Mouse (Mus musculus): ENCODE measurements at regions not wholly inside any gene's neighbourhood (a gene's known extent, or its start where the extent isn't known, plus 50 kb on each side); places are given as distances from the start of the nearest gene placed in this dataset.

DNA sequence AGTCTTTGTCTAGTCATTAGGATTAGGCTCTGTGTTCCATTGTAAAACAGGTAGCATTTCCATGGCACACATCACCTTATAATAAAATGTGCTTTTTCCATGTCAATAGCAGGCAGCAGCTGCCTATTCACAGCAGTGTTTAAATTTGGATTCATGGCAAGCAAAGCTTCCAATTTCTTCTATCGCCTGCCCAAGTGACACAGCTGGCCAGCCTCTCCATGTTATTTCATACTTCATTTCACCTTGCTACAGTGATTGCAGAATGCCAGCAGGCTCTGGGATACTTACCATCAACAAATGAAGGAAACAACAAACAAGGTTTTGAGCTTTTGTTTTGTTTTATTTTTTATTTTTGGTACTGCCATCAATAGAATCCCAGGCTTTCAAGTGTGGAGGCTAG, 160.7 kb upstream of the Sphkap start:
- no peaks in the 10 kb centered on the region for H3K79me2 ChIP-seq (ENCODE audit: control insufficient read depth, insufficient read depth)
- H3K4me3 ChIP-seq, result no peak overlapping the region
- H3K4me2 ChIP-seq (ENCODE audit: low read depth), result no peak overlapping the region
- H3K36me3 ChIP-seq (ENCODE audit: control insufficient read depth, insufficient read depth), result no peaks in the 10 kb centered on the region
- H3ac ChIP-seq (ENCODE audit: control insufficient read depth, insufficient read length), result no peak overlapping the region
- TF ChIP-seq TCF12 (IDR thresholded peaks at IDR 0.05; ENCODE audit: insufficient read depth, poor library complexity, severe bottlenecking), result no peak
- no peak for TF ChIP-seq TCF3 (IDR thresholded peaks at IDR 0.05; ENCODE audit: insufficient read length, low read depth)
- H3K27me3 ChIP-seq (ENCODE audit: control insufficient read depth, insufficient read depth, insufficient read length), result no peaks in the 10 kb centered on the region

DNA sequence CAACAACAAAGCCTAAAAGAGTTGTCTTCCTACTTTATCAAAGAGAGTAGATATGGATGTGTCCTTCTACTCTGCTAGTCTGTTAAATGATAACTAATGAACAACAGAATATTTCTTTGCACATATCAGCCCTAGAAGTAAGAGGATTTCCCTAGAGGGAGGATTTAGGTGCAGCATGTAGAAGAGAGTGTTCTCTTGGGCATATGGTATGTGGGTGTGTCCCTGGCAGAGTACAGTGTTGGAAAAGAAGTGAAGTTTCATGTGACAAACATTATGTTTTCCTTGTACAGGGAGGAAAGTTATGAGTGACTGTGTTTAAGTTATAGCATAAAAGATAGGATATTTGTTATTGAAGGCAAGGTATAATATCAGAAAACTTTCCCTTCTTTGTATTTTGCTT, 143.6 kb upstream of the Sphkap start:
- H3K27me3 ChIP-seq (ENCODE audit: control insufficient read depth, insufficient read depth, insufficient read length), result no peaks in the 10 kb centered on the region
- TF ChIP-seq CEBPB (IDR thresholded peaks at IDR 0.05; ENCODE audit: insufficient read depth, poor library complexity, severe bottlenecking), result no peak
- no peak for TF ChIP-seq SRF (IDR thresholded peaks at IDR 0.05; ENCODE audit: control insufficient read depth, insufficient read length, low read depth)
- TF ChIP-seq MYOG (IDR thresholded peaks at IDR 0.05; ENCODE audit: control insufficient read depth in 1 of 3, insufficient read depth in 1 of 3, insufficient read length in 2 of 3, low read depth in 2 of 3), result no peak
- no peak for TF ChIP-seq MYOD1 (IDR thresholded peaks at IDR 0.05; ENCODE audit: control insufficient read depth in 1 of 3, insufficient read length in 2 of 3, low read depth in 2 of 3)
- no peak for TF ChIP-seq POLR2A (IDR thresholded peaks at IDR 0.05; ENCODE audit: insufficient read length, low read depth)
- no peak for TF ChIP-seq MAX (IDR thresholded peaks at IDR 0.05; ENCODE audit: low read depth)
- no peaks in the 10 kb centered on the region for H3K36me3 ChIP-seq (ENCODE audit: control insufficient read depth, insufficient read depth)
- H3K4me2 ChIP-seq (ENCODE audit: low read depth), result no peak overlapping the region
- H3K4me3 ChIP-seq, result no peak overlapping the region
- no peak overlapping the region for H3ac ChIP-seq (ENCODE audit: control insufficient read depth, insufficient read length)
- no peaks in the 10 kb centered on the region for H3K79me2 ChIP-seq (ENCODE audit: control insufficient read depth, insufficient read depth)

GRCm38 (mm10) chr1:83535461-83535860, 127.5 kb upstream of the Sphkap start:
- H3ac ChIP-seq (ENCODE audit: control insufficient read depth, insufficient read length), result no peak overlapping the region
- H3K79me2 ChIP-seq (ENCODE audit: control insufficient read depth, insufficient read depth), result no peaks in the 10 kb centered on the region
- H3K27me3 ChIP-seq (ENCODE audit: control insufficient read depth, insufficient read depth, insufficient read length), result no peaks in the 10 kb centered on the region
- H3K4me3 ChIP-seq, result no peak overlapping the region
- H3K4me2 ChIP-seq (ENCODE audit: low read depth), result no peak overlapping the region
- TF ChIP-seq MYOD1 (IDR thresholded peaks at IDR 0.05; ENCODE audit: control insufficient read depth in 1 of 3, insufficient read length in 2 of 3, low read depth in 2 of 3) (no peak), CEBPB (IDR thresholded peaks at IDR 0.05; ENCODE audit: insufficient read depth, poor library complexity, severe bottlenecking) (no peak), REST (IDR thresholded peaks at IDR 0.05; ENCODE audit: insufficient read depth, insufficient read length) (no peak), USF1 (IDR thresholded peaks at IDR 0.05; ENCODE audit: low read depth) (no peak), TCF3 (IDR thresholded peaks at IDR 0.05; ENCODE audit: insufficient read length, low read depth) (no peak), POLR2AphosphoS2 (IDR thresholded peaks at IDR 0.05; ENCODE audit: insufficient read length, low read depth) (no peak), TCF12 (IDR thresholded peaks at IDR 0.05; ENCODE audit: insufficient read depth, poor library complexity, severe bottlenecking) (no peak), SRF (IDR thresholded peaks at IDR 0.05; ENCODE audit: control insufficient read depth, insufficient read length, low read depth) (no peak), MAX (IDR thresholded peaks at IDR 0.05; ENCODE audit: low read depth) (no peak), MYOG (IDR thresholded peaks at IDR 0.05; ENCODE audit: control insufficient read depth in 1 of 3, insufficient read depth in 1 of 3, insufficient read length in 2 of 3, low read depth in 2 of 3) (no peak), E2F4 (IDR thresholded peaks at IDR 0.05; ENCODE audit: insufficient read depth) (no peak), POLR2A (IDR thresholded peaks at IDR 0.05; ENCODE audit: insufficient read length, low read depth) (no peak)
- no peaks in the 10 kb centered on the region for H3K36me3 ChIP-seq (ENCODE audit: control insufficient read depth, insufficient read depth)

GRCm38 (mm10) chr1:83527803-83528202, 119.8 kb upstream of the Sphkap start:
- no peak for TF ChIP-seq CEBPB (IDR thresholded peaks at IDR 0.05; ENCODE audit: insufficient read depth, poor library complexity, severe bottlenecking)
- TF ChIP-seq REST (IDR thresholded peaks at IDR 0.05; ENCODE audit: insufficient read depth, insufficient read length), result no peak
- TF ChIP-seq POLR2AphosphoS2 (IDR thresholded peaks at IDR 0.05; ENCODE audit: insufficient read length, low read depth), result no peak
- no peak for TF ChIP-seq E2F4 (IDR thresholded peaks at IDR 0.05; ENCODE audit: insufficient read depth)
- TF ChIP-seq MAX (IDR thresholded peaks at IDR 0.05; ENCODE audit: low read depth), result no peak
- H3K27me3 ChIP-seq (ENCODE audit: control insufficient read depth, insufficient read depth, insufficient read length), result no peaks in the 10 kb centered on the region
- no peak overlapping the region for H3K4me3 ChIP-seq
- no peak overlapping the region for H3ac ChIP-seq (ENCODE audit: control insufficient read depth, insufficient read length)
- H3K4me2 ChIP-seq (ENCODE audit: low read depth), result no peak overlapping the region
- no peaks in the 10 kb centered on the region for H3K79me2 ChIP-seq (ENCODE audit: control insufficient read depth, insufficient read depth)
- no peaks in the 10 kb centered on the region for H3K36me3 ChIP-seq (ENCODE audit: control insufficient read depth, insufficient read depth)

DNA sequence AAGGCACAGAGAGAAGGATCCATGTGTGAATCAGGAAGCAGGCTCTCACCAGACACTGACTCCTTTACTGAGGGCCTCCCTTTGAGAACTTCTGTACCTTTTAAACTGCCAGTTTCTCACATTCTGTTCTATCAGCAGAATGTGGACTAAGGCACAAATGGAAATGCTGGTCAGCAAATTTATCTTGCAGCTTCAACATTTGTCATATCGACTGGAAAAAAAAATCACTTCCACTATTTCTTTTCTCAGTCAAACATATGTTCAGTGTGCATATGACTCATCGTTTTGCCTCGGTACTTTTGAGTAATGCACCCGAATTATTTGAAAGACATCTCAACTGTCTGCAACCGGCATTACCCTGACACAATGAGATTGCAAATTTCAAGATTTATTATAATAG, 101.4 kb upstream of the Sphkap start:
- Histone ChIP-seq H3K4me2 (ENCODE audit: low read depth) (no peak overlapping the region), H3ac (ENCODE audit: control insufficient read depth, insufficient read length) (no peak overlapping the region), H3K79me2 (ENCODE audit: control insufficient read depth, insufficient read depth) (no peaks in the 10 kb centered on the region), H3K27me3 (ENCODE audit: control insufficient read depth, insufficient read depth, insufficient read length) (no peaks in the 10 kb centered on the region), H3K4me3 (no peak overlapping the region), H3K36me3 (ENCODE audit: control insufficient read depth, insufficient read depth) (no peaks in the 10 kb centered on the region)
- TF ChIP-seq POLR2AphosphoS2 (IDR thresholded peaks at IDR 0.05; ENCODE audit: insufficient read length, low read depth), result no peak
- TF ChIP-seq E2F4 (IDR thresholded peaks at IDR 0.05; ENCODE audit: insufficient read depth), result no peak
- no peak for TF ChIP-seq SRF (IDR thresholded peaks at IDR 0.05; ENCODE audit: control insufficient read depth, insufficient read length, low read depth)
- no peak for TF ChIP-seq MAX (IDR thresholded peaks at IDR 0.05; ENCODE audit: low read depth)
- TF ChIP-seq POLR2A (IDR thresholded peaks at IDR 0.05; ENCODE audit: insufficient read length, low read depth), result no peak

DNA sequence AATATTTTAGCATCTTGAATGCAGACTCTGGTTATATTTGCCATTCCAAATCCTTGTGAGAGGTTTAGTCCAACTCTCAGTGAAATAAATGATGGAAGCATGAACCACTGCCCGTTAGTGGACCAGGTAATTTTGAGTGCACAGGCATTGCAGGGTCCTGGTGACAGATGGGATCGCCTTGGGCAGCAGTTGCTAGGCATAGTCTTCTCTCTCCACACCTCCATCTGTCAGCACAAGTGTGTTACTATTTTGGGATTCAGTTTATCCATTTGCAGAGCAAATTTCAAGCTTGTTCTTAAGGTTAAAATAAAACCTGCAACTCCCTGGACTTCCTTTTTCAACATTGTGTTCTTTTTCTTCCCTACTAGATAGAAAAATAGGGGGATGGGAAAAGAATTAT, 97.4 kb upstream of the Sphkap start:
- no peak overlapping the region for H3K4me3 ChIP-seq
- H3ac ChIP-seq (ENCODE audit: control insufficient read depth, insufficient read length), result no peak overlapping the region
- TF ChIP-seq TCF3 (IDR thresholded peaks at IDR 0.05; ENCODE audit: insufficient read length, low read depth), result no peak
- TF ChIP-seq REST (IDR thresholded peaks at IDR 0.05; ENCODE audit: insufficient read depth, insufficient read length), result no peak
- no peak for TF ChIP-seq SRF (IDR thresholded peaks at IDR 0.05; ENCODE audit: control insufficient read depth, insufficient read length, low read depth)
- TF ChIP-seq POLR2AphosphoS2 (IDR thresholded peaks at IDR 0.05; ENCODE audit: insufficient read length, low read depth), result no peak
- no peak for TF ChIP-seq USF1 (IDR thresholded peaks at IDR 0.05; ENCODE audit: low read depth)
- TF ChIP-seq POLR2A (IDR thresholded peaks at IDR 0.05; ENCODE audit: insufficient read length, low read depth), result no peak
- no peak for TF ChIP-seq MYOG (IDR thresholded peaks at IDR 0.05; ENCODE audit: control insufficient read depth in 1 of 3, insufficient read depth in 1 of 3, insufficient read length in 2 of 3, low read depth in 2 of 3)
- no peak for TF ChIP-seq MYOD1 (IDR thresholded peaks at IDR 0.05; ENCODE audit: control insufficient read depth in 1 of 3, insufficient read length in 2 of 3, low read depth in 2 of 3)
- TF ChIP-seq MAX (IDR thresholded peaks at IDR 0.05; ENCODE audit: low read depth), result no peak
- TF ChIP-seq E2F4 (IDR thresholded peaks at IDR 0.05; ENCODE audit: insufficient read depth), result no peak
- no peaks in the 10 kb centered on the region for H3K79me2 ChIP-seq (ENCODE audit: control insufficient read depth, insufficient read depth)
- no peaks in the 10 kb centered on the region for H3K27me3 ChIP-seq (ENCODE audit: control insufficient read depth, insufficient read depth, insufficient read length)
- H3K4me2 ChIP-seq (ENCODE audit: low read depth), result no peak overlapping the region
- H3K36me3 ChIP-seq (ENCODE audit: control insufficient read depth, insufficient read depth), result no peaks in the 10 kb centered on the region
